Mouse (Mus musculus) cortical plate, adult 2 months (tissue): ENCODE data around the gene Tspan15.

Experiments used
- CTCF ChIP-seq: fragments of 200-500 bp; IDR thresholded peaks from 2 replicates; pipeline ENCODE4 v1.5.1; 2011; ENCODE audit warnings: mild to moderate bottlenecking, control low read depth, low read length; ENCODE audit not compliant: insufficient read depth; ENCODE audit errors: extremely low read depth
- POLR2A ChIP-seq: fragments of 200-500 bp; IDR thresholded peaks from 2 replicates; pipeline ENCODE4 v1.6.1; 2011; ENCODE audit warnings: mild to moderate bottlenecking, low read length, control low read depth; ENCODE audit not compliant: insufficient read depth; ENCODE audit errors: extremely low read depth

GRCm38 (mm10) chr10:62138040-62138439 is 93.0 kb downstream of the Tspan15 start:
- TF ChIP-seq POLR2A: no peak
- no peak for TF ChIP-seq CTCF
